Mouse (Mus musculus) B cell, adult 2 months (primary cell): ENCODE measurements around the gene Gm17657.
A peak's percentile ranks its signal among the peaks of the same experiment; 100 is the strongest.
"Not testable (repeated sequence)": the region's sequence is repeated elsewhere in the genome, so short reads cannot be mapped to it uniquely, and the experiment has no call there.

Source experiments
- DNase-seq, 2 experiments: peaks; one replicate each; pipeline ENCODE4 v3.0.0; 2022

Gene Gm17657

DNA sequence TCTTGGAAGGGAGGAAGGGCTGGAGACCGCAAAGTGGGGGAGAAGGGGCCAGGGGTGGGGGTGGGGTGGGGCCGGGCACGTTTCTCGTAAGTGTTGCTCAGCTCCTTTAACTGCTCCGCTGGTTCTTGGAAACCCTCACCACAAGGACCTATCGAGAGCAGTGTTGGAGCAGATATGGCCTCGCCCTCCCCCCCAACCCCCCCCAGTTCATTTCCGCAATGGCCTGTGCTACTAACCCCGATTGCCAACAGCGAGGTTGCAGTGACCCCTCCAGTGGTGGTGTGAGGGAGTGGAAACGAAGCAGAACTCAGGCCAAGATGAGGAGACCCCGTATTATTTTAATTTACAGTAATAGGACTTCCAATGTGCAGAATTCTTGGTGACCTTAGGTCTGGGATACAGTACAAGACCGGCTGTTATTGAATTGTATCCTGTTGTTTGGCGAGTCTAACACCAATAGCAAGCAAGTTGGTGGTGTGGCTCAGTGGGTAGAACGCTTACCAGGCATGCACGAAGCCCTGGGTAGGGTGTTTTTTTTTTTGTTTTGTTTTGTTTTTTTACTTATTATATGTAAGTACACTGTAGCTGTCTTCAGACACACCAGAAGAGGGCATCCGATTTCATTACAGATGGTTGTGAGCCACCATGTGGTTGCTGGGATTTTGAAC, 48.5 kb downstream of the Gm17657 start:
- DNase-seq, result no peak

DNA sequence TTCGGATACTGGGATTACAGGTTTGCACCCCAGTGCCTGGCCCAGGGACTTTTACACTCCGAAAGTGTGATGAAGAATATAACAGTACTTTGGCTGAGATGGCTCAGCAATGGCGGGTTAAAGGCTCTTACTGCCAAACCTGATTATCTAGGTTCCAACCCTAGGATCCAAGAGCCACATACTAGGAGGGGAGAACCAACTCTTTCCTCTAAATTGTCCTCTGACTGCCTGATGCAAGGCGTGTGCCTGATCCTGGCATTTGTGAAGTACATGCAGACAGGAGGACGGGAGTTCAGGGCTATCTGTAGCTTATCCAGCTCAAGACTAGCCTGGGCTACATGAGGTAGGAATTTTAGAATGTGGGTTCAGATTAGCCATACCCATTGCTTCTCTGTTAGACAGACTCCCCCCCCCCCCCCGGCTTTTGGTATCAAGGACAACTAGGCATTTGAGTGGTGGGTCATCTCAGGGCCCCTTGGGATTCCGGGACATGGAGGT, 49.1 kb downstream of the Gm17657 start:
- DNase-seq, result no peak

DNA sequence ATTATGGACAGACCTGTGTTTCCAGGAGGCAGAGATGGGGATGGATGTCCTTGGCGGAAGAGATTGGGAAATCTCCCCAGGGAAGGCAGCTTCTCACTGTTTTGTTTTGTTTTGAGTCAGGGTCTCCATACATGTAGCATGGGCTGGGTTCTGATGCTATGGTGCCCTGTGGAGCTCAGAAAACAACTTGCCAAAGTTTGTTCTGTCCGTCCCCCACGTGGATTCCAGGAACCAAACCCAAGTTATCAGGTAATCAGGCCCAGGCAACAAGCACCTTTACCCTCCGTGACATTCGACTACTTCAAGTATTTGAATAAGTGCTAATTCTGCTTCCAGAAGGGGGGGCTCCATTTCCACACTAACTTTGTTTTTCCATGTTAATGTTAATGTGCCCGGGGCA, 49.9 kb downstream of the Gm17657 start:
- no peak for DNase-seq

DNA sequence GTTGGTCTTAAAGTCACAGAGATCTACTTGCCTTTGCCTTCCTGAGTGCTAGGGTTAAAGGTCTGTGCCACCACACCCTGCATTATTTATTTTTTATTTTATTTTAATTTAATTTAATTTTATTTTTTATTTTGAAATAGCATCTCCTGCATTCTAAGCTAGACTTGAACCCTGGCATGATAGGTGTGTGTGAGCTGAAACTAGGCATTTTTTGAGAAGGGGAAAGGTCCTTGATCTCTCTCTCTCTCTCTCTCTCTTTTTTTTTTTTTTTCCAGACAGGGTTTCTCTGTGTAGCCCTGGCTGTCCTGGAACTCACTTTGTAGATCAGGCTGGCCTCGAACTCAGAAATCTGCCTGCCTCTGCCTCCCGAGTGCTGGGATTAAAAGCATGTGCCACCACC, 50.5 kb downstream of the Gm17657 start:
- not testable (repeated sequence) for DNase-seq

DNA sequence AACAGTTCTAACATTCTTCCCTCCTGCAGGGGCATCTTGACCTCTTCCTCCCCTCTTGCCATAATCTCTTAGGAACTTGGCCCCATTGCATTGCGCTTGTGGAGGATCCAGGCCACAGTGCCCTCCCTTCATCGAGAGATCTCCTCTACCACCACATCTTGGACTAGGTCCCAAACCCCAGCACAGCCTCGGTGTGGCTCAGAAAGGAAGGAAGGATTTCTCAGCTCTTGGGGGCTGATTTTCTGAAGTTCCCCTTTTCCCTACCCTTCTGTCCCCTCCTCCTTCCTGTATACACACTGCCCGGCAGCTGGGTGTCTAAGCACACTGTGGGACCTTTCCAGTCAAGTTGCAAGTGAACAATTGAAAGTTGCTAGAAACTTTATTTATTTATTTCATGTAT, 51.4 kb downstream of the Gm17657 start:
- peak; percentile 37 to 44 for DNase-seq

DNA sequence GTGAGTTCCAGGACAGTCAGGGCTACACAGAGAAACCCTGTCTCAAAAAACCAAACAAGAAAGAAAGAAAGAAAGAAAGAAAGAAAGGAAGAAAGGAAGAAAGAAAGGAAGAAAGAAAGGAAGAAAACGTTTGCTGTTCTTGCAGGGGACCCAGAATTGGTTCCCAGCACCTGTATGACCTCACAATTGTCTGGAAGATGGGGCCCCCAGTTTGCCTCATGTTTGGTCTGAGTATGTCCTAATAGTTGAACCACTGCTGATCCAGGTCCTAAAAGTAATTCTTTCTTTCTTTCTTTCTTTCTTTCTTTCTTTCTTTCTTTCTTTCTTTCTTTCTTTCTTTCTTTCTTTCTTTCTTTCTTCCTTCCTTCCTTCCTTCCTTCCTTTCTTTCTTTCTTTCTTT, 52.0 kb downstream of the Gm17657 start:
- DNase-seq, result not testable (repeated sequence)

DNA sequence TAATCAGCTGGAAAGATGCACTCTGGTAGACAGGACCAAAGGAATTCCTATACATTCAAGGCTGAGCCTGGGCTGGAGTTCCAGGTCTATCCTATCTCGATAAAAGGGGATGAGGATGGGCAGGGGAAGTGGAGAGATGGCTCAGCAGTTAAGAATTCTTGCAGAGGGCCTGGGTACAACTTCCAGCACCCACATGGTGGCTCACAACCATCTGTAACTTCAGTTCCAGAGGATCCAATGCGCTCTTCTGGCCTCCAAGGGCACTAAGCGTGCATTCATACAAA, 52.4 kb downstream of the Gm17657 start:
- DNase-seq, result no peak

DNA sequence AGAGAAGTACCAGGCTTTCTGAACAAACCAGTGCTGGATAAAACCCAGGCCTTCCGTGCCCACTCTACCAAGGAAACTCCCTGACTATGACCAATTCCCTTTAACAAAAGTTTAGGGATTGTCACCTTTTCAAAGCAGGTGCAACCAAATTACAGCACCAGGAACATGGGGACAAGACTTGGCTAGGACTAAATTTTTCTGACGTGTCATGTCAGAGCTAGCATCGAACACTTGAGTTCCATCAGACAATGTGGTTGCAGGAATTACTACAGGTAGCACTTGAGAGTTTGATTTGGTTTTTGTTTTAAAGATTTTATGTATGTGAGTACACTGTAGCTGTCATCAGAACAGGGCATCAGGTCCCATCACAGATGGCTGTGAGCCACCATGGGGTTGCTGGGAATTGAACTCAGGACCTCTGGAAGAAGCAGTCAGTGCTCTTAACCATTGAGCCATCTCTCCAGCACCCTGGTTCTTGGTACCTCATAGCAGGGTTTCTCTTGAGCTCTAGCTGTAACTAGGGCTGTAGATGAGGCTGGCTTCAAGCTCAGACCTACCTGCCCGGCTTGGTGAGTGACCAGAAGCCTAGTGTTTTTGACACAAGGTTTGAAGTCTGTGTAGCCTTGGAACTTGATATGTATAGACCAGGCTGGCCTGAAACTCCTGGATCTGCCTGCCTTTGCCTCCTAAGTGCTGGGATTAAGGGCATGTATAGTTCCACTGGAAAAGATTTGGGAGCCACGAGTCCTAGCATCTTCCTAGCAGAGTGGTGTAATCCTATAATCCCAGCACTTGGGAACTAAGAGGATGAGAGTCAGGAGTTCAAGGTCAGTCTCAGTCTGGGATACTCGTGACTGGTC, 53.0 kb downstream of the Gm17657 start:
- DNase-seq, result no peak

DNA sequence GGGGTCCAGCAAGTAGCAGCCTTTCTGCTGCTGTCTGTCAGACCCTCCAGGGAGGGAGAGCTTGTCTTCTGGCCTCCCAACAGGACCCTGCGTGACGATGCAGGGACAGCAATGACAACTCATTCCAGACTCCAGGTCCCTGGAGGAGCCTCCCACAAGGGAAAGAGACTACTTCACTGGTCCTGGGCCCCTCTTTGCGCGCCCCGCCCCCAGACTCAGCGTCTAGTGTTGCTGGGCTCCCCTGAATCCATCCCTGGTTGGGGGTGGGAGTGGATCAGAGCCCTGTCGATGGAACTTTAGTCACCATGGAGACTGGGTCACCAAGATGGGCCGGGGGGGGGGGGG, 54.7 kb downstream of the Gm17657 start:
- DNase-seq, result no peak

DNA sequence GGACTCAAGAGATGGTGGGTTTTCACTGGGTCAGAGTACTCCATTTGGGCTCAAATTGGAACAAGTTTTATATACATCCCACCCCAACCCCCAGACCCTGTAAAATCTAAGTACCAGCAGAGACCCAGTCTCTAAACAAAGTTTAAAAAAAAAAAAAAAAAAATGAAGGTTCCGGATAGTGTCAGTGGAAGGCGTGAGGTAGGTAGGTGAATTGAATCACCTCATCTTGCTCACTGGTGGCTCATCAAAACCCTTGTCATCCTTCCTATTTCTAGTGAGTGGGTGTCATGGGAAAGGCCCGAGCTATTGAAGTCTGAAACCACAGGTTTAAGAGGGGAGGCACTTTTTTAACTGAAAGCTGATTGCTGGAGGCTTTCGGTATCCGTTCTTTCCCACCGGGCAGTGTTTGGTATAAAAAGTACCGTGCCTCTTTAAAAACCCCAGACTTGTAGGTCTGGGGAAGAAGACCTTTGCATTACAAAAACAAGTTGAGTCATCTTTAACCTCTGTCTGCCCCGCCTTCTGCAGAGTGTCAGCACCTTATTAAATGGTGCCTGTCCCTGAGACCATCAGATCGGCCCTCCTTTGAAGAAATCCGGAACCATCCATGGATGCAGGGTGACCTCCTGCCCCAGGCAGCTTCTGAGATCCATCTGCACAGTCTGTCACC, 55.2 kb downstream of the Gm17657 start:
- DNase-seq, result peak; percentile 67 to 76

DNA sequence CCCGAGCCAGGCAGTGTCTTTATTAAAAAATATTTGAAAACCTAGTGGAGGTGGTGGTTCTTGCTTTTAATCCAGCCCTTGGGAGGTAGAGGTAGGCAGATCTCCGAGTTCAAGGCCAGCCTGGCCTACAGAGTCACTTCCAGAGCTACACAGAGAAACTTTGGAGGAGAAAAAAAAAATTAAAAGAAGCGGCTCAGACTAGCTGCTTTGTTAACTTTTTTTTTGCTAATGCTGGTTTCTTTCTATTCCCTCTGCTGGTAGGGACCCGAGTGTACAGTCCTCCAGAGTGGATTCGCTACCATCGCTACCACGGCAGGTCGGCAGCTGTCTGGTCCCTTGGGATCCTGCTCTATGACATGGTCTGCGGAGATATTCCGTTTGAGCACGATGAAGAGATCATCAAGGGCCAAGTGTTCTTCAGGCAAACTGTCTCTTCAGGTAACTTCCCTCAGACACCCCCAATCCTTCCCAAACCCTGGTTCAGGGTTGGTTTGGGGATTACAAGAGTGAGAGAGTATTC, 55.9 kb downstream of the Gm17657 start:
- DNase-seq, result peak; percentile 49 to 55

DNA sequence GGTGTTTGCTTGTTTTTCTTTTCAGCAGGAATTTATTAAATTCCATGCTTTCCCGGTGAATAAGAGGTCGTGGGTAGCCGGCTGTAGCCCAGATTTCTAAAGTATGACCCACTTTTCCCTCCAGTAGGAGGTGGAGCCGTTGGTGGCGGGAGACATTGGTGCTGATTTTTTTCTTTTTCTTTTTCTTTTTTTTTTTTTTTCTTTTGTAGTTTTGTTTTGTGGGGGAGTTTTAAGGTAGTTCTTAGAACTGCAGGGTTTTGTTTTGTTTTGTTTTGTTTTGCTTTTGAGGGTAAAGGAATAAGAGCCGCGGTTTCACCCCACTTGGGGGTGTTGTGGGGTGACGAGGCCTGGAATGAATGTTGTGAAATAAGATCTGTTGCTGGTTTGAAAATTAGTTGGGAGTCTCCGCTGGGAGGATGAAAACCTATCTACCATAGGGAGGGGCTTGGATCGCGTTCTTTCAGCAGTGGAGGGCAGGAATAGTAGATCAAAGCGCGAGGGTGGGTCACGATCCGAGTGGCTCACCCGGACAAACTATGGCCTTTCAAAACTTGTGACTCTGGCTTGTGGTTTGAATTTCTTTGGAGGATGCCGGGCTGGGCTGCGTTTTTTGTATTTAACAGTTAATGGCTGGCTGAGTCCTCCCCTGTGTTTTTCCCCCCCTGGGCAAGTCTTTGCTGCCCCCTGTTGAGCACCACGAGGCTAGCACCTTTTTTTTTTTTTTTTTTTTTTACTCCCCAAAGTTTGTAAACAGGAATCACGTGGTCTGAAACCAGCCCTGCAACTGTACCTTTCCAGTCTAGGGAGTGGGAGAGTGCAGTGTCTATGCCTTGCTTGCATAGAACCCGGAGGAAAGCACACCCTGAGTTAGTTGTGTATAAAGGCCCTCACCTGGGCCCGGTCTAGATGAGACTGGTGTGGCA, 56.9 kb downstream of the Gm17657 start:
- peak; percentile 83 to 84 for DNase-seq

DNA sequence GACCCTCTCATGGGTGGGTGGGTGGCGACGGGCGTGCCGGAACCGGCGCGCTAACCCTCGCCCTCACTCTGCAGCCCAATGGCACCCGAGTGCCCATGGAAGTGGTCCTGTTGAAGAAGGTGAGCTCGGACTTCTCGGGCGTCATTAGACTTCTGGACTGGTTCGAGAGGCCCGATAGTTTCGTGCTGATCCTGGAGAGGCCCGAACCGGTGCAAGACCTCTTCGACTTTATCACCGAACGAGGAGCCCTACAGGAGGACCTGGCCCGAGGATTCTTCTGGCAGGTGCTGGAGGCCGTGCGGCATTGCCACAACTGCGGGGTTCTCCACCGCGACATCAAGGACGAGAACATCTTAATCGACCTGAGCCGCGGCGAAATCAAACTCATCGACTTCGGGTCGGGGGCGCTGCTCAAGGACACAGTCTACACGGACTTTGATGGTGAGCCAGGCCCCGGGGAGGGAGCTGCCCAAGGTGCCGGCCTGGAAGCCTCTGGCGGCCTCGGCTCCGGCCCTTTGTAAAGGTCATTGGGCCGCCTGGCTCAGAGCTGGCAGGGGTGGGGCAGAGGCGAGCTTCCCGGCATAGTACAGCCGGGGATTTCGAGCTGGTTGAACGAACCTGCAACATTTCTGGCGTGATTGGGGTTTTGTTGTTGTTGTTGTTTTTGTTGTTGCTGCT, 57.7 kb downstream of the Gm17657 start:
- peak; percentile 52 to 55 for DNase-seq

DNA sequence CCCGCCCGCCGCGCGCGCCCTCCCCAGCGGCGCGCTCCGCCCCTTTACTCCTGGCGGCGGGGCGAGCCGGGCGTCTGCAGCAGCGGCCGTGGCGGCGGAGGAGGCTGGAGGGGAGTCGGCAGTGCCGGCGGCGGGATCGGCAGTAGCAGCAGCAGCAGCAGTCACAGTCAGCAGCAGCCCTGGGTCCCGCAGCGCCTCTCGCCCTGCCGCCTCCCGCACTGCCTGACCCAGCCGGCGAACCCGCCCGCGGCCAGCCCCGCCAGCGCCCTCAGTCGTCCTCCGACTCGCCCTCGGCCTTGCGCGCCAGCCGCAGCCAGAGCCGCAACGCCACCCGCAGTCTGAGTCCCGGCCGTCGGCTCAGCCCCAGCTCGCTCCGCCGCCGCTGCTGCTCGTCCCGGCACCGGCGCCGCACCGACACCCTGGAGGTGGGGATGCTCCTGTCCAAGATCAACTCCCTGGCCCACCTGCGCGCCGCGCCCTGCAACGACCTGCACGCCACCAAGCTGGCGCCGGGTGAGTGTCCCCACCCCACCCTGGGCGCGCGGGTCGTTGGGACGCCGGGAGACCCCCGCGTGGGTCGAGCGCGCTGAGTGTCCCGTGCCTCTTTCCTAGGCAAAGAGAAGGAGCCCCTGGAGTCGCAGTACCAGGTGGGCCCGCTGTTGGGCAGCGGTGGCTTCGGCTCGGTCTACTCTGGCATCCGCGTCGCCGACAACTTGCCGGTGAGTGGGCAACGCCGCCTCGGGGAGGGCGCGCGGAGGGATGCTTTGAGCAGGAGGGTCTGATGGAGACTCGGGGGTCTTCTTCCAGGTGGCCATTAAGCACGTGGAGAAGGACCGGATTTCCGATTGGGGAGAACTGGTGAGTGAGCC, 58.5 kb downstream of the Gm17657 start, which contains the start of gene Pim1:
Gene Pim1 (plus strand): TSS at position 41 of the 869 bp plus-strand sequence.
- DNase-seq, result peak; percentile 70 to 76

DNA sequence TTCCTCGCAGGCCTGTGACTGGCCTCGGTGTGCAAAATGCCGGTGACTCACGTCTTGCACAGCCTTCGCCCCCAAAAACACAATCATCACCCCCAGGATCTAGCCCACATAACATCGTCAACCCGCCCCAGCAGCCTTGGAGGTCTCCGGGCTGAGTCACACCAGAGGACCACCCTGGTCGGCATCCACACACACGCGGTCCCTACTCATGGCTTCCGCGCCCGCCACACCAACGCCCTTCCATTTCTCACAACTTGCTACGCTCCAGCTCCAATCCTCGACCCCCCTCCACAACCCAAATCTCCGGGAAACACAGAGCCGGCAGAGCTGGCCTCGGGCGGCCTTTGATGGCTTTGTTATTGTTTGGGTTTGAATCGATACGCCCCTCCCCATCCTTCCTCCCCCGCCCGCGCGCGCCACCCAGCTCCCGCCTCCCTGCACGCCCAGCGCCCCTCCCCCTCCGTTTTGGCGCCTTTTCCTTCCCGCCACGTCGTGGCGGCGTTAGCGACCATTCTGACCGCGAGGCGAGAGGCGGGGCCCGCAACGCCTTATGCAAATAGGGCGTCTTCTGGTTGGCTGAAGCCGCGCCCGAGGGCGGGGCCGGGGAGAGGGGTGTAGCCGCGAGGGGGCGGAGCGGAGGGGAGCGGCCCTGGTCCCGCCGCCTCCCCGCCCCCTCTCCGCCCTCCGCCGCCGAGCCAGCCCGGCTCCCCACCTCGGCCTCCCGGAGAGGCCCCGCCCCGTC, 59.3 kb downstream of the Gm17657 start:
- DNase-seq, result peak; percentile 98

DNA sequence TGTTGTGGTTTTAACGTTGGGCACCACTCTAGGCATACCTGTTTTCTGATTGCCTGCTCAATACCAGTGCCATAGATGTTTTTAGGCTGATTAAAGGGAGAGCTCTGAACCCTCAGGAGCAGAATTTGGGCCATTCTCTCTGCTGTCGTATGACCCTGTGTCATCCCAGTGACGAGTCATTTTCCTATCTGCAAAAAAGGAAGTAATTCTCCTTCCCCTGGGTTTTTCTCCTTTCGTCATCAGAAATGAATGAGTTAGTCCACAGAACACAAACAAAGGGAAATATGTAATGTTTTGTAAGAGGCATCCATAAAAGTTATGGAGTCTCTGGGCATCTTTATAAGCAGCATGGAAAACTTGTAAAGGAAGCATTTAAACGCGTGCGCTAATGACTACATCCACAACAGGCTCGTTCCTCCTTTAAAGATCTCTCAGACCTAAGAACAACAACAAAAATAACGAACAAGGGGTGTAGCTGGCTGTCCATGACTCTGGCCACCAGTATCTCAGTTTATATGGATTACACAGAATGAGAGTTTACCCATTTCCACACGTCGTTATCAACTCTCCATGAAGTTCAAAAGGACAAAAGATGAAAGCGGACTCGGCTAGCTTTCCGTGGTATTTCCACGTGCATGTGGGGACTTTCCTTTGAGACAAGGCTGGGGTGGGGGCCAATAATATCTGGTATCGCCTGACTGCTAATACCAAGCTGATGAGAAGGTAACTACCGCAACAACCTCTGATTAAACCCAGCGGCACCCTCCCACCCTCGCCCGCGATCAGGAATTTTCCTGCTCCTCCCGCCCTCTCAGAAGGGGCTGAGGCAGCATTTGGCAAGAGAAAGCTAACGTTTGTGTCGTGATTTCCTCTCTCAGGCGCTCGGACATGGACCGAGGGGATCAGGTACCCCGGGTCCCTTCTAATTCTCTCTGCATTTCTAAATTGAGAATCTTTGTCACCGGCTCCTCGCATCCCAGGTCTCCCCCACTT, 60.2 kb downstream of the Gm17657 start:
- peak; percentile 51 to 62 for DNase-seq

DNA sequence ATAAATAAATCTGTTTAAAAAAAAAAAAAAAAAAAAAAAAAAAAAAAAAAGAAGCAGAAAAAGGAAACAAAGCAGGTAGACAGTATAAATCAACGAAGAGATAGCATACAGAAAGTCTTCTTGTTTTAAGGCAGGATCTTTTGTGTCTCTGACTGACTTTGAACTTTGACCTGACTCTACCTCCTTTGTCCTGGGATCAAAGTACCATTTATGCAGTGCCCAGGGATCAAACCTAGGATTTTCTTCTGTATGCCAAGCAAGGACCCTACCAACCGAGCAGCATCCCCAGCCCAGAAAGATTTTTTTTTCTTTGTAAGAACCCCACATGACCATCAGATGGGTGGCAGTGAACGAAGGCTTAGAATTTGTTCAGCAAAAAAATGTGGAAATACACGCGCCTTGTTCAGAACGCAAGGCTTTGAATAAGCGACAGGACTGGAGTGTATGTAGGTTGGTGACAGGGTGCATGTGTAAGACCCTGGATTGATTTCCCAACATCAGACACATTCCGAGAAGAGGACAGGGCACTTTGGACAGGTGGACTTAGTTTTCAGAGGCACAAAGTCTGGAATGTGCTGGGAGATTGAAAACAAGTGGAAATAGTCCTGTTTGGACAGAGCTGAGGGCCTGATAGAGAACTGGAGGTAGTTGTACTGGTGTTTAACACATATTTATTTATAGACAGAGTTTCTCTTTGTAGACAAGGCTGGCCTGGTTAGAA, 61.0 kb downstream of the Gm17657 start:
- no peak for DNase-seq
